15 mouse cellular contexts compared by ENCODE assay signal in the genomic region with DNA sequence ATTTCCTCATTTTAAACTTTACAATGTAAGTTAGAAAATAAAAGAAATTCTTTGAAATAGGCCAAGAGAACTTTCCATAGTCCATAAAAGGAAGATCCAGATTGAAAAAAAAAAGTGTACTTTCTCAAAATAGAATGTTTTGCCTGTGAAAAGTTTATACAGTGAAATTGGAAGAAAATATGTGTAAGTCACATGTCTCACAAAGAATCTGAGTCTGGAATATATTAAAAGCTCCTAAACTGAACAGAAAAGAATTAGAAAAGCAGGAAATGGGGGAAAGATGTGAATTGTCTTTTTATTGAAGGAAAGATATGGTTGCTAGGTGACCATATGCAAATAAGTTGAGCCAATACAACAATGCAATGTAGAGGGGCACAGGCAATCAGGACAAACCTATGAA.
"Had no signal": no experiment of that assay in that cellular context is flagged by ENCODE, and none has a peak within 500 bp of the region (broad histone marks: within the 10 kb centered on the region; RNA-seq: fewer than 3 reads in every experiment).

No protein-coding gene starts in this region.

- ATAC-seq: midbrain, embryonic 13.5 days; midbrain, embryonic 15.5 days had no signal

- H3K27ac ChIP-seq: macrophage; midbrain, embryonic 13.5 days; midbrain, embryonic 15.5 days; neural tube, embryonic 12.5 days; stomach, embryonic 15.5 days; stomach, postnatal 0 days had no signal

- DNase-seq: lung, adult 18-20 months; lung, embryonic 14.5 days; lung, postnatal 10 days; right cerebral cortex, postnatal 14 days; thymus, adult 18-20 months; thymus, postnatal 14 days; thymus, postnatal 36 days had no signal

- H3K9me3 ChIP-seq: megakaryocyte, embryonic 14.5 days; midbrain, embryonic 13.5 days; midbrain, embryonic 15.5 days; neural tube, embryonic 12.5 days; stomach, embryonic 15.5 days had no signal

- H3K36me3 ChIP-seq: midbrain, embryonic 13.5 days; midbrain, embryonic 15.5 days; neural tube, embryonic 12.5 days; stomach, embryonic 15.5 days had no signal

- H3K4me3 ChIP-seq: megakaryocyte, embryonic 14.5 days; midbrain, embryonic 13.5 days; midbrain, embryonic 15.5 days; neural tube, embryonic 12.5 days; stomach, embryonic 15.5 days had no signal

- H3K4me1 ChIP-seq: megakaryocyte, embryonic 14.5 days; midbrain, embryonic 13.5 days; midbrain, embryonic 15.5 days; neural tube, embryonic 12.5 days; stomach, embryonic 15.5 days had no signal

- H3K9ac ChIP-seq: lung, embryonic 14.5 days; midbrain, embryonic 13.5 days; midbrain, embryonic 15.5 days; neural tube, embryonic 12.5 days; stomach, embryonic 15.5 days had no signal

- H3K27me3 ChIP-seq: megakaryocyte, embryonic 14.5 days; midbrain, embryonic 13.5 days; midbrain, embryonic 15.5 days; neural tube, embryonic 12.5 days; stomach, embryonic 15.5 days had no signal

- H3K4me2 ChIP-seq: lung, embryonic 14.5 days; midbrain, embryonic 11.5 days; midbrain, embryonic 13.5 days; midbrain, embryonic 15.5 days; neural tube, embryonic 12.5 days; stomach, embryonic 15.5 days had no signal
